Mouse (Mus musculus): ENCODE measurements around the gene Psg16.

DNA sequence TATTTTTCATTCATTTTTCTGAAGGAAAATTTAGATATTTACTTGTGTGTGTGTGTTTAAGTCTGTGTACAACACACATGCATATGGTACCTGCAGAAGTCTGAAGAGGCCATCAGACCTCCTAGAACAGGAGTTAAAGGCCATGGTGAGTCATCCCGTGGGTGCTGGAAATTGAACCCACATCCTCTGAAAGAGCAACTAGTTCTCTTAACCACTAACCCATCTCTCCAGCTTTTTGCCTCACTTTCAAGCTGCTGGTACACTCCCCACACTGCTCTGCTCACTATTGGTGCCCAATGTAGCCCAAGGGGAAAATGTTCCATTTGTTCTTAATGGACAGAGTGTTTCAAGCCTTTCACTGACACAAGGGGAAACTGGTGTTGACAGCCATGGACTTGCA lies 61.5 kb downstream of the Psg16 start:
- TF ChIP-seq CTCF (IDR thresholded peaks at IDR 0.05; ENCODE audit: insufficient read depth, low read depth, low read length) (no peak), POLR2A (IDR thresholded peaks at IDR 0.05; ENCODE audit: insufficient read depth, low read depth, low read length) (no peak)

Data from olfactory bulb, adult 2 months (tissue).